Mouse (Mus musculus): Measurements from ENCODE around the gene Slc5a11. TPM values are rescaled to one million over a fixed set of nuclear protein-coding genes. Genes with fewer than 3 reads are reported as not detected.

The Slc5a11 gene
- total RNA-seq, 1 experiment: 22.0 TPM

GRCm38 (mm10) chr7:123209864-123210263 is 4.7 kb upstream of the Slc5a11 start:
- peak overlapping the region; percentile 60; the same call in 1 of the 2 replicates for H3K9ac ChIP-seq (ENCODE audit: insufficient read depth, low read depth, low read length, poor library complexity, severe bottlenecking)
- no peak for TF ChIP-seq CHD2 (IDR thresholded peaks at IDR 0.05; ENCODE audit: low read depth, low read length)
- TF ChIP-seq MAFK (IDR thresholded peaks at IDR 0.05; ENCODE audit: insufficient read depth, low read depth, low read length): no peak
- TF ChIP-seq ZC3H11A (IDR thresholded peaks at IDR 0.05; ENCODE audit: borderline replicate concordance, low read depth, low read length): no peak
- no peak for TF ChIP-seq ZNF384 (IDR thresholded peaks at IDR 0.05; ENCODE audit: low read depth, low read length)
- TF ChIP-seq HCFC1 (IDR thresholded peaks at IDR 0.05; ENCODE audit: borderline replicate concordance, insufficient read depth, low read length): no peak
- peak overlapping the region; percentile 30 to 36; a peak in 1 of 4 replicates for H3K4me3 ChIP-seq (ENCODE audit: insufficient read depth in 1 of 2, low read depth in 1 of 2, low read length in 2 of 2, poor library complexity in 1 of 2, severe bottlenecking in 1 of 2)
- no peak for DNase-seq (ENCODE audit: low read depth, low spot score)
- peak overlapping the region; percentile 17; the same call in 1 of the 2 replicates for H3K27ac ChIP-seq (ENCODE audit: insufficient read depth, low read depth, low read length, poor library complexity, severe bottlenecking)
- H3K4me1 ChIP-seq (ENCODE audit: control insufficient read depth in 2 of 2, insufficient read depth in 2 of 2, low read length in 2 of 2, poor library complexity in 1 of 2): peaks cover 11 to 26% of the 10 kb centered on the region in 2 experiments
- no peaks in the 10 kb centered on the region for H3K9me3 ChIP-seq (ENCODE audit: control insufficient read depth, insufficient read depth, low read depth, low read length)
- H3K36me3 ChIP-seq (ENCODE audit: control insufficient read depth, insufficient read depth, low read length, poor library complexity, severe bottlenecking): no peaks in the 10 kb centered on the region
- in situ Hi-C loops (cut with MboI; ENCODE audit: low sequenced_read_pairs in 2 of 2, unreplicated experiment in 2 of 2): loop anchor here (10.0 to 25.0 kb wide), 2 partner anchors 252 to 255 kb away; partner anchors contain the start of gene Aqp8 (in 2 of the 2)

GRCm38 (mm10) chr7:123211461-123211860 is 3.1 kb upstream of the Slc5a11 start:
- in situ Hi-C loops (cut with MboI; ENCODE audit: low sequenced_read_pairs in 2 of 2, unreplicated experiment in 2 of 2): loop anchor here in 1 of 2 experiments (25.0 kb wide), 1 partner anchor 251 kb away; the partner anchor contains the start of gene Aqp8
- H3K36me3 ChIP-seq (ENCODE audit: control insufficient read depth, insufficient read depth, low read length, poor library complexity, severe bottlenecking): no peaks in the 10 kb centered on the region
- peak overlapping the region; percentile 90; the same call in 1 of the 2 replicates for H3K27ac ChIP-seq (ENCODE audit: insufficient read depth, low read depth, low read length, poor library complexity, severe bottlenecking)
- H3K4me1 ChIP-seq (ENCODE audit: control insufficient read depth in 2 of 2, insufficient read depth in 2 of 2, low read length in 2 of 2, poor library complexity in 1 of 2): peaks cover 11 to 33% of the 10 kb centered on the region in 2 experiments
- H3K4me3 ChIP-seq (ENCODE audit: insufficient read depth in 1 of 2, low read depth in 1 of 2, low read length in 2 of 2, poor library complexity in 1 of 2, severe bottlenecking in 1 of 2): peak overlapping the region in 1 of 2 experiments; percentile 36; a peak in 1 of 4 replicates
- peak overlapping the region; percentile 64; the same call in 1 of the 2 replicates for H3K9ac ChIP-seq (ENCODE audit: insufficient read depth, low read depth, low read length, poor library complexity, severe bottlenecking)
- TF ChIP-seq CHD2 (IDR thresholded peaks at IDR 0.05; ENCODE audit: low read depth, low read length): no peak
- no peak for TF ChIP-seq ZC3H11A (IDR thresholded peaks at IDR 0.05; ENCODE audit: borderline replicate concordance, low read depth, low read length)
- TF ChIP-seq MAFK (IDR thresholded peaks at IDR 0.05; ENCODE audit: insufficient read depth, low read depth, low read length): no peak
- no peak for TF ChIP-seq HCFC1 (IDR thresholded peaks at IDR 0.05; ENCODE audit: borderline replicate concordance, insufficient read depth, low read length)
- TF ChIP-seq ZNF384 (IDR thresholded peaks at IDR 0.05; ENCODE audit: low read depth, low read length): no peak
- H3K9me3 ChIP-seq (ENCODE audit: control insufficient read depth, insufficient read depth, low read depth, low read length): no peaks in the 10 kb centered on the region
- DNase-seq (ENCODE audit: low read depth, low spot score): no peak

GRCm38 (mm10) chr7:123212316-123212715 is 2.3 kb upstream of the Slc5a11 start:
- DNase-seq (ENCODE audit: low read depth, low spot score): no peak
- no peaks in the 10 kb centered on the region for H3K36me3 ChIP-seq (ENCODE audit: control insufficient read depth, insufficient read depth, low read length, poor library complexity, severe bottlenecking)
- no peak for TF ChIP-seq HCFC1 (IDR thresholded peaks at IDR 0.05; ENCODE audit: borderline replicate concordance, insufficient read depth, low read length)
- TF ChIP-seq ZC3H11A (IDR thresholded peaks at IDR 0.05; ENCODE audit: borderline replicate concordance, low read depth, low read length): no peak
- TF ChIP-seq MAFK (IDR thresholded peaks at IDR 0.05; ENCODE audit: insufficient read depth, low read depth, low read length): no peak
- TF ChIP-seq CHD2 (IDR thresholded peaks at IDR 0.05; ENCODE audit: low read depth, low read length): no peak
- no peak for TF ChIP-seq ZNF384 (IDR thresholded peaks at IDR 0.05; ENCODE audit: low read depth, low read length)
- peak overlapping the region in 1 of 2 experiments; percentile 23; a peak in 1 of 4 replicates for H3K4me3 ChIP-seq (ENCODE audit: insufficient read depth in 1 of 2, low read depth in 1 of 2, low read length in 2 of 2, poor library complexity in 1 of 2, severe bottlenecking in 1 of 2)
- H3K9ac ChIP-seq (ENCODE audit: insufficient read depth, low read depth, low read length, poor library complexity, severe bottlenecking): no peak overlapping the region
- H3K27ac ChIP-seq (ENCODE audit: insufficient read depth, low read depth, low read length, poor library complexity, severe bottlenecking): peak overlapping the region; percentile 90; the same call in 1 of the 2 replicates
- in situ Hi-C loops (cut with MboI; ENCODE audit: low sequenced_read_pairs in 2 of 2, unreplicated experiment in 2 of 2): loop anchor here in 1 of 2 experiments (25.0 kb wide), 1 partner anchor 250 kb away; the partner anchor contains the start of gene Aqp8
- peaks cover 9 to 30% of the 10 kb centered on the region in 2 experiments for H3K4me1 ChIP-seq (ENCODE audit: control insufficient read depth in 2 of 2, insufficient read depth in 2 of 2, low read length in 2 of 2, poor library complexity in 1 of 2)
- no peaks in the 10 kb centered on the region for H3K9me3 ChIP-seq (ENCODE audit: control insufficient read depth, insufficient read depth, low read depth, low read length)

GRCm38 (mm10) chr7:123215138-123215537 is 558 bp downstream of the Slc5a11 start:
- no peak for DNase-seq (ENCODE audit: low read depth, low spot score)
- in situ Hi-C loops (cut with MboI; ENCODE audit: low sequenced_read_pairs in 2 of 2, unreplicated experiment in 2 of 2): loop anchor here in 1 of 2 experiments (25.0 kb wide), 1 partner anchor 247 kb away; the partner anchor contains the start of gene Aqp8
- peak overlapping the region; percentile 57; the same call in 1 of the 2 replicates for H3K27ac ChIP-seq (ENCODE audit: insufficient read depth, low read depth, low read length, poor library complexity, severe bottlenecking)
- peaks cover 14 to 34% of the 10 kb centered on the region in 2 experiments for H3K4me1 ChIP-seq (ENCODE audit: control insufficient read depth in 2 of 2, insufficient read depth in 2 of 2, low read length in 2 of 2, poor library complexity in 1 of 2)
- H3K9me3 ChIP-seq (ENCODE audit: control insufficient read depth, insufficient read depth, low read depth, low read length): no peaks in the 10 kb centered on the region
- H3K4me3 ChIP-seq (ENCODE audit: insufficient read depth in 1 of 2, low read depth in 1 of 2, low read length in 2 of 2, poor library complexity in 1 of 2, severe bottlenecking in 1 of 2): peak overlapping the region; percentile 10 to 34; a peak in 2 of 4 replicates
- no peak overlapping the region; the same call in 1 of the 2 replicates for H3K9ac ChIP-seq (ENCODE audit: insufficient read depth, low read depth, low read length, poor library complexity, severe bottlenecking)
- H3K36me3 ChIP-seq (ENCODE audit: control insufficient read depth, insufficient read depth, low read length, poor library complexity, severe bottlenecking): no peaks in the 10 kb centered on the region
- TF ChIP-seq MAFK (IDR thresholded peaks at IDR 0.05; ENCODE audit: insufficient read depth, low read depth, low read length): no peak
- TF ChIP-seq CHD2 (IDR thresholded peaks at IDR 0.05; ENCODE audit: low read depth, low read length): no peak
- no peak for TF ChIP-seq ZC3H11A (IDR thresholded peaks at IDR 0.05; ENCODE audit: borderline replicate concordance, low read depth, low read length)
- TF ChIP-seq ZNF384 (IDR thresholded peaks at IDR 0.05; ENCODE audit: low read depth, low read length): no peak
- TF ChIP-seq HCFC1 (IDR thresholded peaks at IDR 0.05; ENCODE audit: borderline replicate concordance, insufficient read depth, low read length): no peak
